ENCODE assay signal across 28 mouse cellular contexts in genomic region chr10:51435684-51436083, GRCm38 (mm10). TPM values are rescaled to one million over a fixed set of nuclear protein-coding genes. Genes with fewer than 3 reads are reported as not detected.
A peak's percentile ranks its signal among the peaks of the same experiment; 100 is the strongest.
DNase-seq lines count a peak whose midpoint lies in the region; ATAC-seq and TF ChIP-seq lines count a peak whose summit lies in the region.
"Had no signal": no experiment of that assay in that cellular context is flagged by ENCODE, and none has a peak within 500 bp of the region (broad histone marks: within the 10 kb centered on the region; RNA-seq: fewer than 3 reads in every experiment).

No protein-coding gene starts in this region.

- TF ChIP-seq CTCF in MEL (IDR thresholded peaks at IDR 0.05 in 2 of 3, conservative IDR thresholded peaks at IDR 0.05 in 1 of 3; ENCODE audit: control insufficient read depth in 1 of 3, insufficient read depth in 1 of 3, low read depth in 2 of 3, low read length in 3 of 3, poor library complexity in 1 of 3, severe bottlenecking in 1 of 3) = no peak

- TF ChIP-seq POLR2A in MEL (IDR thresholded peaks at IDR 0.05; ENCODE audit: control insufficient read depth in 1 of 2, insufficient read depth in 1 of 2, low read depth in 1 of 2, low read length in 2 of 2, poor library complexity in 1 of 2) = no peak

- H3K79me2 ChIP-seq in MEL (ENCODE audit: control insufficient read depth, insufficient read depth, low read length, poor library complexity) = no peaks in the 10 kb centered on the region
- H3K79me2 ChIP-seq in macrophage (ENCODE audit: inconsistent target) = no peaks in the 10 kb centered on the region

- no peak for TF ChIP-seq RAD21 in MEL (IDR thresholded peaks at IDR 0.05; ENCODE audit: low read depth, low read length)

- intact Hi-C loops in left cerebral cortex, postnatal 25 days (cut with DNase I) = no loop called here

- peaks cover 7 to 8% of the 10 kb centered on the region in 2 experiments for H3K4me1 ChIP-seq in MEL (ENCODE audit: control insufficient read depth in 1 of 2, insufficient read depth in 2 of 2, low read length in 2 of 2)
- H3K4me1 ChIP-seq: forebrain, embryonic 10.5 days; forebrain, embryonic 13.5 days; heart, embryonic 12.5 days; heart, embryonic 15.5 days; hindbrain, embryonic 12.5 days; hindbrain, embryonic 15.5 days had no signal

- WGBS in macrophage (ENCODE audit: missing documents) = 28% methylated on average over 3 of the region's 3 CpGs

- H3K9me3 ChIP-seq in MEL (replicated peaks; ENCODE audit: insufficient read depth, low read length) = no peaks in the 10 kb centered on the region
- H3K9me3 ChIP-seq: forebrain, embryonic 10.5 days; forebrain, embryonic 13.5 days; G1E; heart, embryonic 12.5 days; heart, embryonic 15.5 days; hindbrain, embryonic 12.5 days; hindbrain, embryonic 15.5 days had no signal

- TF ChIP-seq EP300 in MEL (IDR thresholded peaks at IDR 0.05; ENCODE audit: low read depth in 1 of 2, low read length in 2 of 2) = no peak

- peaks cover 0 to 10% of the 10 kb centered on the region in 2 experiments; a peak in 2 of 4 replicates for H3K36me3 ChIP-seq in MEL (ENCODE audit: control insufficient read depth in 1 of 2, insufficient read depth in 2 of 2, low read length in 2 of 2)
- H3K36me3 ChIP-seq in macrophage (ENCODE audit: inconsistent target) = no peaks in the 10 kb centered on the region
- H3K36me3 ChIP-seq: forebrain, embryonic 10.5 days; G1E; heart, embryonic 12.5 days; heart, embryonic 15.5 days; hindbrain, embryonic 12.5 days; hindbrain, embryonic 15.5 days had no signal

- no peak overlapping the region for H3K27ac ChIP-seq in MEL (ENCODE audit: control insufficient read depth, low read depth, low read length)
- peak overlapping the region; percentile 50 for H3K27ac ChIP-seq in macrophage
- H3K27ac ChIP-seq: forebrain, embryonic 10.5 days; forebrain, embryonic 13.5 days; heart, embryonic 15.5 days; hindbrain, embryonic 12.5 days; hindbrain, embryonic 15.5 days had no signal

- no peak overlapping the region for H3K9ac ChIP-seq in MEL (ENCODE audit: control insufficient read depth, low read depth, low read length, poor library complexity, severe bottlenecking)
- H3K9ac ChIP-seq: forebrain, embryonic 13.5 days; heart, embryonic 12.5 days; heart, embryonic 15.5 days; hindbrain, embryonic 12.5 days; hindbrain, embryonic 15.5 days had no signal

- H3K4me3 ChIP-seq in MEL (ENCODE audit: control insufficient read depth in 1 of 2, insufficient read depth in 1 of 2, low read depth in 2 of 2, low read length in 2 of 2) (no peak overlapping the region), macrophage (ENCODE audit: inconsistent target) (no peak overlapping the region)
- H3K4me3 ChIP-seq: forebrain, embryonic 10.5 days; forebrain, embryonic 13.5 days; heart, embryonic 12.5 days; heart, embryonic 15.5 days; hindbrain, embryonic 12.5 days; hindbrain, embryonic 15.5 days had no signal

- ATAC-seq in common myeloid progenitor, adult 5-6 weeks (replicated peaks; ENCODE audit: low read depth, poor library complexity, severe bottlenecking) = peak; percentile 67
- peak; percentile 73; the same call in 1 of the 2 replicates for ATAC-seq in monocyte, adult 5-6 weeks (replicated peaks; ENCODE audit: insufficient number of reproducible peaks, low FRiP score, low TSS enrichment, poor library complexity, severe bottlenecking)
- ATAC-seq: forebrain, embryonic 13.5 days; forebrain, embryonic 16.5 days had no signal

- no peaks in the 10 kb centered on the region for H3K27me3 ChIP-seq in MEL (ENCODE audit: control insufficient read depth in 1 of 2, insufficient read depth in 2 of 2, low read length in 2 of 2)
- H3K27me3 ChIP-seq: CH12.LX; forebrain, embryonic 13.5 days; heart, embryonic 12.5 days; heart, embryonic 15.5 days; hindbrain, embryonic 12.5 days; hindbrain, embryonic 15.5 days had no signal

- no peak for DNase-seq in MEL (ENCODE audit: low read depth, low spot score)
- no peak for DNase-seq in left cerebral cortex, adult 9 months (ENCODE audit: low spot score in 2 of 2)
- no peak for DNase-seq in left cerebral cortex, postnatal 25 days (ENCODE audit: low spot score in 2 of 2)
- DNase-seq in adrenal gland, postnatal 14 days = no peak
- DNase-seq: adrenal gland, adult 2 months; adrenal gland, postnatal 25 days; B cell, adult 2 months; cerebellum, adult 18-20 months; cerebellum, adult 9-11 months; cerebellum, postnatal 36 days; gastrocnemius, postnatal 14 days; heart, adult 18-20 months; heart, postnatal 10 days; heart, postnatal 4 days had no signal

TF ChIP-seq in MEL, 35 proteins besides CTCF, POLR2A, EP300 and RAD21:
- TF ChIP-seq ETS1 (IDR thresholded peaks at IDR 0.05; ENCODE audit: low read depth, low read length) (no peak), USF1 (IDR thresholded peaks at IDR 0.05; ENCODE audit: low read depth, low read length) (peak; percentile 20; the same call in 1 of the 2 replicates)

RNA-seq across cellular contexts. Expression of gene Gm49339, which starts 44.7 kb away (rescaled TPM):
- total RNA-seq in MEL (2012; rRNA removed) = not detected in 2 replicates
- polyA plus RNA-seq in MEL (2012; ENCODE audit: insufficient read depth in 1 of 2, insufficient read length in 2 of 2, low read depth in 1 of 2, low replicate concordance in 2 of 2, missing spikeins in 1 of 2) = not detected
- not detected in 2 replicates for total RNA-seq in common myeloid progenitor, adult 5-6 weeks (2017)
- total RNA-seq in macrophage (2018; cell fraction: chromatin; rRNA removed) = 1,000 to 10,000 TPM in 1 of 26 experiments, 100 to 1,000 TPM in 25; 130 to 1,055 (median 342) TPM
- 100 to 1,000 TPM; 319 to 759 (median 483) TPM for total RNA-seq in macrophage (2018; cell fraction: cytosol; rRNA removed)
- total RNA-seq in macrophage (2018; cell fraction: nucleus; rRNA removed) = 1,000 to 10,000 TPM in 8 of 26 experiments, 100 to 1,000 TPM in 18; 351 to 1,847 (median 599) TPM
- polyA plus RNA-seq in macrophage (2018) = 497 to 1,039 TPM (median 515 TPM) in 3 replicates
- 2.7 to 11.9 TPM (median 5.7 TPM) in 3 replicates for total RNA-seq in monocyte, adult 5-6 weeks (2017)
- total RNA-seq in left cerebral cortex, postnatal 25 days (2021) = not detected
- total RNA-seq in adrenal gland, postnatal 14 days (2021) = 0.45 and 1.3 TPM in 2 replicates
- polyA plus RNA-seq: embryonic facial prominence, embryonic 11.5 days; forebrain, embryonic 10.5 days; forebrain, embryonic 13.5 days; forebrain, embryonic 16.5 days; G1E; heart, embryonic 12.5 days; hindbrain, embryonic 12.5 days; hindbrain, embryonic 15.5 days; intestine, embryonic 14.5 days had no signal

RNA-seq across cellular contexts. Expression of gene Lilr4b, which starts 44.7 kb away (rescaled TPM):
- not detected in 2 replicates for total RNA-seq in MEL (2012; rRNA removed)
- polyA plus RNA-seq in MEL (2012; ENCODE audit: insufficient read depth in 1 of 2, insufficient read length in 2 of 2, low read depth in 1 of 2, low replicate concordance in 2 of 2, missing spikeins in 1 of 2) = not detected
- 8.1 and 11.0 TPM in 2 replicates for total RNA-seq in common myeloid progenitor, adult 5-6 weeks (2017)
- over 10,000 TPM in 4 of 26 experiments, 1,000 to 10,000 TPM in 22; 1,562 to 16,529 (median 4,877) TPM for total RNA-seq in macrophage (2018; cell fraction: chromatin; rRNA removed)
- 1,000 to 10,000 TPM in 7 of 26 experiments, 100 to 1,000 TPM in 19; 504 to 1,328 (median 830) TPM for total RNA-seq in macrophage (2018; cell fraction: cytosol; rRNA removed)
- over 10,000 TPM in 5 of 26 experiments, 1,000 to 10,000 TPM in 21; 2,167 to 13,003 (median 5,289) TPM for total RNA-seq in macrophage (2018; cell fraction: nucleus; rRNA removed)
- 624 to 1,366 TPM (median 950 TPM) in 3 replicates for polyA plus RNA-seq in macrophage (2018)
- total RNA-seq in monocyte, adult 5-6 weeks (2017) = 250 to 668 TPM (median 591 TPM) in 3 replicates
- total RNA-seq in left cerebral cortex, postnatal 25 days (2021) = under 1 TPM in 1 of 2 experiments, not detected in 1; 0.37 TPM
- 0.93 and 2.5 TPM in 2 replicates for total RNA-seq in adrenal gland, postnatal 14 days (2021)
- polyA plus RNA-seq: embryonic facial prominence, embryonic 11.5 days; forebrain, embryonic 10.5 days; forebrain, embryonic 13.5 days; forebrain, embryonic 16.5 days; G1E; hindbrain, embryonic 12.5 days had no signal

RNA-seq across cellular contexts. Expression of gene Lilrb4a, which starts 55.1 kb away (rescaled TPM):
- not detected in 2 replicates for total RNA-seq in MEL (2012; rRNA removed)
- not detected for polyA plus RNA-seq in MEL (2012; ENCODE audit: insufficient read depth in 1 of 2, insufficient read length in 2 of 2, low read depth in 1 of 2, low replicate concordance in 2 of 2, missing spikeins in 1 of 2)
- total RNA-seq in common myeloid progenitor, adult 5-6 weeks (2017) = 11.6 and 17.0 TPM in 2 replicates
- total RNA-seq in macrophage (2018; cell fraction: chromatin; rRNA removed) = over 10,000 TPM in 5 of 26 experiments, 1,000 to 10,000 TPM in 21; 2,550 to 14,518 (median 6,614) TPM
- 100 to 1,000 TPM; 351 to 962 (median 537) TPM for total RNA-seq in macrophage (2018; cell fraction: cytosol; rRNA removed)
- over 10,000 TPM in 2 of 26 experiments, 1,000 to 10,000 TPM in 24; 2,722 to 11,633 (median 5,431) TPM for total RNA-seq in macrophage (2018; cell fraction: nucleus; rRNA removed)
- 365 to 1,114 TPM (median 480 TPM) in 3 replicates for polyA plus RNA-seq in macrophage (2018)
- total RNA-seq in monocyte, adult 5-6 weeks (2017) = 685 to 820 TPM (median 696 TPM) in 3 replicates
- under 1 TPM; 0.34 to 0.53 TPM for total RNA-seq in left cerebral cortex, postnatal 25 days (2021)
- 1.6 and 2.3 TPM in 2 replicates for total RNA-seq in adrenal gland, postnatal 14 days (2021)
- polyA plus RNA-seq: G1E had no signal

Comparison
In these comparisons a context has a peak if more than half of its experiments do, and no peak if none do; other contexts are left out.
1. RNA of gene Lilr4b, which starts 44.7 kb away (total RNA-seq): 250 to 668 TPM in monocyte, adult 5-6 weeks; 8.1 to 11.0 TPM in common myeloid progenitor, adult 5-6 weeks, 0.93 to 2.5 TPM in adrenal gland, postnatal 14 days, 0.37 TPM in left cerebral cortex, postnatal 25 days and not detected in MEL; every median in the first group is over 10 times any median in the second.
2. RNA of gene Lilrb4a, which starts 55.1 kb away (total RNA-seq): 685 to 820 TPM in monocyte, adult 5-6 weeks; 11.6 to 17.0 TPM in common myeloid progenitor, adult 5-6 weeks, 1.6 to 2.3 TPM in adrenal gland, postnatal 14 days, 0.34 to 0.53 TPM in left cerebral cortex, postnatal 25 days and not detected in MEL; every median in the first group is over 10 times any median in the second.